Mouse (Mus musculus) cerebellum, postnatal 10 days (tissue): ENCODE results near the gene Runx3.

Source experiments
- DNase-seq, 2 experiments: peaks; one replicate each; pipeline ENCODE4 v3.0.0; 2021; ENCODE audit warnings: mixed read lengths in 2 of 2

Runx3 gene

DNA sequence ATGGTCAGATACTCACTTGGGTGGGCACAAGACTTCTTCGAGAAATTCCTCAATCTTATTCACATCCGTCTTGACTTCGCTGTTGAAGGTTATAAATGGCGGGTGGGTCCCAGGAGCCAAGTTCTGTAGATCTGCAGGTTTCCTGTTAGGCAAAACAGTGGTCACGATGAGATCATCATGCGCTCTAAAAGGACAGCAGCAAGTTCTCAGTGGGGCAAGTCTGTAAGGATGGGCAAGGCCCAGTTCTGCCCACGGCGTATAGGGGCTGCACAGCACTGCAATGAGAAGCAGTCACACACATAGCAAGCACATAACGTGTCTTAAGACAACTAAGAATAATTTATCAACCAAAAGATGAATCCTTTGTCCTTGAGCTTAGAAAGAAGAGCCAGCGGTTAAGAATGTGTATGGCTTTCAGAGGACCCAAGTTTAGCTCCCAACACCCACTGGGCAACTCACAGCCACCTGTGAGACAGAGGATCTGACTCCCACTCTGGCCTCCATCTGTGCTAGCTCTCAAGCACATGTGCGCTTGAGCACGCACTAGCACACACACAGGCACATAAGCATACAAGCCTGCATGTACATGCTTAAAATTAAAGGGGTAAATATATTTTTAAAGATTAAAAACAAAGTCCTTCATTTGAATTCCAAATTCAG, 105.7 kb downstream of the Runx3 start:
- no peak for DNase-seq
